Mouse (Mus musculus) embryo, embryonic 10 days (tissue): ENCODE measurements around the gene Bbs4.
"Not testable (repeated sequence)": the region's sequence is repeated elsewhere in the genome, so short reads cannot be mapped to it uniquely, and the experiment has no call there.

Source experiments
- DNase-seq: peaks from one replicate; pipeline ENCODE4 v3.0.0-alpha.2; 2015; ENCODE audit warnings: low spot score

Bbs4 gene

DNA sequence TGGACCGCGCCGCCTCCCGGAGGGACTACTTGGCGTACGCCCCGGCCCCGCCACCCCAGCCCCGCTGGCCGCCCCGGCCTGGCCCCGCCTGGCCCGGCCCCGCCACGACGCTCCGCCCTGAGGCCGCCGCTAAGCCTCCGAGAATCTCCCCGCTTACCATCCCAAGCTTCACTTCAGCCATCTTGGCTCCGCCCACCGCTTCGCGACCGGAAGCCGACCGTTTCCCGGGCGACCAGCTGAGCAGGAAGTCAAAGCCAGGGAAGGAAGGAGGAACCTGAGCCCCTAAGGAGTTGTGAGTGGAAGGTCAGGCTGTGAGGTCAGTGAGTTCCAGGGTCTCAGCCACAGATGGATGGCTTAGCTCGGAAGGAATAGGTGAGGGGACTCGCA, at the start of gene Bbs4:
Gene Bbs4, minus strand, starts transcription at position 256 of the 387 bp plus-strand sequence.
- DNase-seq, result peak; percentile 97

DNA sequence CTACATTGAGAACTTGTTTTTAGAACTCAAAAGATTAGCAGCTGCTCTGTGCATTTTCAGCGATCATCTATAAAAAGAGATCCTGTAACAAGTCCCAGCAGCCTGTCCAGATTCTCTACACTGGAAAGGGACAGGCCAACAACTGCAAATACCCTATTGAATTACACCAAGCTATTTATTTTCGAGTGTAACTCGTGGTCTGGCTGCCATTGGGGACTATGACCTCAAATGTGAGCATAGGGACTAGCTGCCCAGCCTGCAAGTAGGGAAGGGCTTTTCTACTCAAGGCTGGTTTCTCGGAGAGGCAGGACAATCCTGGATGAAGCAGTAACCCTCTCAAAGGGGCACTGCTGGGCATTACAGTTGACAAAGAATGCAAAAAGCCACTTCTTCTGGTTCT, 35.8 kb upstream of the Bbs4 start:
- no peak for DNase-seq

DNA sequence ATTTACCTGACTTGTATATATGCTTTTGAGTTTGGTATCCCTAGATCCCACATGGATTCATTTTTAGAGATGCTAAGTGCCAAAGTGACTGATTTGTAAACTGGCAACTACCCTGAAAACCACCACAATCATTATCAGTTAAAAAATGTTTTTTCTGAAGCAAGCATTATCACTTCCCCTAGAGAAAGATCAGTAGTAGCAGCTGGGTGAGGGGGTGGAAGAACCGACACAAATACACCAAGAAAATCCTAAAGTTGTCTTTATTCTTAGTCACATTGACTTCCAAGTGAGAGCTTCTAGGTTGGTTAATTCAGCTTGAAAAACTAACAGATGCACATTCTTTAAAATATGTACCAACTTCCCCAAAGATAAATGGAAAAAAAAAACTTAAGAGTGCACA, 35.0 kb upstream of the Bbs4 start:
- no peak for DNase-seq

DNA sequence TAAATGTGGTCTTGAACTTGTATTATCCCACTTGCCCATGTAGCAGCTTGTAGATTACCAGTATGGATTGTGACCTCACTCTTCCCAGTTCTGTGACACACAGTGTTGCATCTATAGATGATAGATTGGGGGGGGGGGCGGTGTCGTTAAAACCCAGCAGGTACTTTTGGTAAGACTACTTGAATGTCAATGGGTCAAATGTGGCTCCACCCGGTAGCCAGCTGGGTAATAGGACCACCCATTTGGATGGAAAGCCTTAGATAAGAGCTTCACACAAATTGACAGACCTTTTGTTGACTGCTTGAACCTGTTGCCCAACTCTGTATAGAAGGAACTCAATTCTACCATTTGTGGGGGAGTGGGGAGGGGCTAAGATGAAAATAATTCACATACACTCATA, 34.2 kb upstream of the Bbs4 start:
- DNase-seq, result no peak

DNA sequence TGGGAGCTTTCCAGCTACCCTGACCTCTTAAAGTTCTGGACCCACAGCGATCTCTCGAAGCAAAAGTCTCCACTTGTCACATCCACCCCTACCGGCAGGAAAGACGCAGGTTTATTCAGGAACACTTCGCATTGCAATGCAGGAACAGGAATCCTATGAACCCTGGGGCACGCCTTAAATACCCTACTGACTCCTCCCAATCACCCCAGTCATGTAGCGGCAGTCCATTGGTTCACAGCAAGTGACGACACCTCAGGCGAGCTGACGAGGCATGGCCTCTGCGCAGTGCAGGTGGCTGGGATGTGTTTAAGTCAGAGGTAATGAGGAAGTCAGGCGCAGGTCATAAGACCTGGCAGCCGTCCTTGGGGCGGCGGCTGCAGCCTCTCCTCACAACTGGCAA, 22.3 kb upstream of the Bbs4 start:
- no peak for DNase-seq

DNA sequence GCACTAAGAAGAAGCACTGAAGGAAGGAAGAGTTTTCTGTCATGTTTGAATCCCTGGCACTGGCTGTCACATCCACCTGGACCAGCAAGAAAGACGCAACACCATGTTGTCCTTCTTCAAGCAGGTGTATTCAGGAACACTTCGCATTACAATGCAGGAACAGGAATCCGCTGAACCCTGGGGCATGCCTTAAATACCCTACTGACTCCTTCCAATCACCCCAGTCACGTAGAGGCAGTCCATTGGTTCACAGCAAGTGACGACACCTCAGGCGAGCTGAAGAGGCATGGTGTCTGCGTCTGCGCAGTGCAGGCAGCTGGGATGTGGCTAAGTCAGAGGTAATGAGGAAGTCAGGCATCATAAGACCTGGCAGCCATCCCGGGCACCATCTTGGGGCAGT, 16.3 kb upstream of the Bbs4 start:
- no peak for DNase-seq

DNA sequence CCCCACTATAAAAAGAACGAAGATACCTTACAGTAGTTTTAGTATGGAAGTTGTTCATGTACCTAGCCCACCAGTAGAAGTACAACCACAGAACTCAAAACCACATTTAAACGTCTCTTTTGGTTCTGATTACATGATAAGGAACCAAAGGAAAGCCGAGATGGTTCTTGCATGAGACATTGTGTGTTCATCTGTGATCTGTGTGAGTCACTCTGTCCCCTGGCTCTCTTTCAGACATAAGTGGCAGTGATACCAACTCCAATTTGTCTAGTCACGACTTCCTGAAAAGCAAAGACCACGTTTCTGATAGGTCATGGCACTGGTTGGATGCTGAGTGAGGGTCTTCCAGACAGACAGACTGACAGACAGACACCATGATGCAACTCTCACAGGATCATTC, 15.9 kb upstream of the Bbs4 start:
- DNase-seq, result no peak

DNA sequence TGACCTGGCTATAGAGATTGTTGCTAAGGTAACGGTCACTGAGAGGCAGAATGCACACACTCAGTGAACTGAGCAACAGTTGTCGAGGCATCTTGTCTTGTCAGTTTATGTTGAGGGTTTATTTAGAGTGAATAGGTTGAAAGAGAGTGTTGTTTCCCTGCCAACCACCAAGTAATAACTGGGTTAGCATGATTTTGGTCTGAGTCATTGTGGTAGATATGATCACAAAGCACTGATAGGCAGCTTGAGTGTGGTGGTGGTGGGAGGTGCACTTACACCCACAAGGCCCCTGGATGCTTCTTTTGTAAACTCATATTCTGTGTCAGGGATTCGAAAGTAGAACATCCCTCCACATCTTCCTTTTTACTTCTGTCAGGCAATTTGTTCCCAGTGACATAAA, 7.2 kb upstream of the Bbs4 start:
- DNase-seq, result not testable (repeated sequence)

DNA sequence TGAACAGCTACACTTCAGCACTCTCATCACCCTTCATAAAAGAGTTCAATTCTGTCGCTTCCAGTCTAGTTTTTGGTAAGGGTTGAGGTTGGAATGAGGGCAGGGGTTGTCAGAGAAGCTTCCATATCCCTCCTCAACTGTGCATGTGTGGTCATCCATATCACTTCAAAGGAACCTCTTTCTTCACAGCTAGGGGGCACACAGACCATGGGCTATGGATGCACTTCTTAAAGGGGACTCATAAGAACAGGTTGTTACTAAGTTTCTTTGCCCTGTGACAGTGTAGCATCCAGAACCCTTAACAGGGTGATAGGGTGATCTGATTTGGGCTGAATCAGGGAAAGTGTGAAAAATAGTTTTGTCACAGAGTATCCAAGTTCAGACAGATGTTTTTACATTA, 4.7 kb upstream of the Bbs4 start:
- DNase-seq, result not testable (repeated sequence)

DNA sequence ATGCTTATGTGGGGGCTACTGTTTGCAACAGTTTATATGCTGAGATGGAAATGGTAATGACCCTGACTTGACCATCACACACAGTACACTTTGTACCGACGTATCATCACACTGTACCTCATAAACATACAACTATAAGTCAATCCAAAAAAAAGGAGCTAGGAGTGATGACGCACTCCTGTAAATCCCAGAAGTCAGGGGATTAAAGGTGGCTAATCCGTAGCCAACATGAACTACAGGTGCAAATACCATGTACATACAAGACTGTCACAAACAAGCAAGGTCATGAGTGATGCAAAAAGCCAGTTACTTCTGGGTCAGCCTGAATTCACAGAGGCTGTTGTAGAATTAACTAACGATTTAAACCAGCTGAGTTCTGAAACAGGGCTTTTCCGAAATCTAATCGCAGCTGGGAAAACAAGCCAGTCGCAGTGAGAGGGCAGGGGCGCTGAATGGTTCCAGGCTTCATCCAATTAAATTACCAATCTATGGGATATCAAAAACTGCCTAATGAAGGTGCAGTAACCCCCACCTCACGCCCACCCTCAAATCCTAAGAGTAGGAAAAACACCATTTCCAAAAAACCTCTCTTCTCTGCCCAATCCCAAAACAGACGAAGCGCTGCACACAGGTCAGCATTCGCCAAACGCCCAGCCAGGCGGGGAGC, 589 bp downstream of the Bbs4 start:
- DNase-seq, result peak; percentile 4

DNA sequence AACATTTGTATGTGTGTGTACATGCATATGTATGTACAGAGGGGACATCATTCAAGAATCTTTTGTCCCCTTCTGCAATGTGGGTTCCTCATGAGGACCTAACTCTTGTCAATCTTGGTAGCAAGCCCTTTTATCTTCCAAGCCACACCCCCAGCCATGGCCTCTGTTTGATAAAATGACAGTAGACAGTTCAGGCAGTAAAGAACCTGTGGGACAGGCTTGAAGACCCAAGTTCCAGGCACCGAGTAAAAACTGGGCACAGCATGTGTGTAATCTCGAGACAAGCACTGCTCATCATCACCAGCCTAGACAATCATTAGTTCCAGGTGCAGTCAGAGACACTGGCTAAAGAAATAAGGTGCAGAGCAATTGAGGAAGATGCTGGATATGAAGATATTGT, 7.1 kb downstream of the Bbs4 start:
- DNase-seq, result no peak

DNA sequence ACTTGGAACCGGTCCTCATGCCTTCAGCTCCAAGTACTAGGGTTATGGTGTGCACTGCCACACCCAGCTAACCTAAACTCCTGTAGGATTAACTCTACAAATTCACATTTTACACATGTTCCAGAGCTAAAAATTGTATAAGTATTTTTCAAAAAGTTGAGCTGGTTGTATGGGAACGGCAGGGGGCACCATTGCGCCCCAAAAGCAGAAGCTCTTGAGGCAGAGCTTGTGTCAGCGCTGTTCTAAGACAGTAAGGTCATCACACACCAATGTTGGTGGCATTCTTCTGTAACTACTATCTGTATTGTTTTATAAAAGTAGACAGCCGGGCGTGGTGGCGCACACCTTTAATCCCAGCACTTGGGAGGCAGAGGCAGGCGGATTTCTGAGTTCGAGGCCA, 13.3 kb downstream of the Bbs4 start:
- peak; percentile 34 for DNase-seq

DNA sequence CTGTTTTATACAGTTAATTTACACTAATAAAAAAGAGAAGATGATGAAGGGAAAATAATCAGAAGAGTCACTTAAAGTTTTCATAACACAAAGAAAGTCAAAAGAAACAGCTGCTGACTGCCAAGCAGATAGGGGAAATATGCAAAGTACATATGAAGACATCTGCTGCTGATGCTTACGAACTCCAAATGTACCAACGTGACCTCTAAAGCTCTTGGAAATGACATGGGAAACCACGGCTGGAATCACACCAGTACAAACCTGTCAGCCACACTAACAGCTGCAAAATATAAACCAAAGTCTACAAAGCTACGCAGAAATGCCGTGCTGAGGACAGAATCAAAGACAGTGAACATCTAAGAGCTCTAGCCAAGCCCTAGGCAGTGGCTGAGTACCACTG, 14.2 kb downstream of the Bbs4 start:
- DNase-seq, result no peak

DNA sequence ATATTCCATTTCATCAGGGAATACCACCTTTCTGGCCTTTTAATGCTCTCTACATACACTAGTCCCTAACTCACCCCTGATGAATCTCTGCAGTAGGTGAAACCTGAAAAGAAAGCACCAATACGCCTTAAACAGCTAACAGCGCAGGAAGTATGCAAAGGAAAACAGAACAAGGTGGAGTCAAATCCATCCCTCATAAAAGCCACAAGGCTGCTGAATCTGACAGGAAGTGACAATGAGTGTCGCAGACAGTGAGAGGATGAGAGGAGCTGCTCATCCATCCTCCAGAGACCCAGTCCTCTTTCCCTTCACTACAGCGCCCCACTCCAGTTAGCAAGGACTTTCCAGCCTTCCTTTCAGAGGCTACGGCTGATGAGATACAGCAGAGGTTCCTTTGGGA, 14.9 kb downstream of the Bbs4 start:
- no peak for DNase-seq

DNA sequence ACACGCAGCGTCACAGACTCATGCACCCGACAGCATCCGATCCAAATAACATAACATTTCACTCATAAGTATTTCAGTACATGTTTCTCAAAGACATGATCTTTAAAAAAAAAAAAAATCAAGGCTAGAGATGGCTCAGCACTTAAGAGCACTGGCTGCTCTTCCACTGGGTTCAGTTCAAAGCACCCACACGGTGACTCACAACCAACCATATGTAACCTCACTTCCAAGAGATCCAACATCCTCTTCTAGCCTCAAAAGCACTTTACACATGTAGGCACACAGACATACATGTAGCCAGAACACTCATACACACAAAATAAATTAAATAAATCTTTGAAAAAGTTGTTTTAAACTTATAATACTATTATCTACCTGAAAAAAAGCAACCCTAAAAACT, 15.4 kb downstream of the Bbs4 start:
- no peak for DNase-seq

DNA sequence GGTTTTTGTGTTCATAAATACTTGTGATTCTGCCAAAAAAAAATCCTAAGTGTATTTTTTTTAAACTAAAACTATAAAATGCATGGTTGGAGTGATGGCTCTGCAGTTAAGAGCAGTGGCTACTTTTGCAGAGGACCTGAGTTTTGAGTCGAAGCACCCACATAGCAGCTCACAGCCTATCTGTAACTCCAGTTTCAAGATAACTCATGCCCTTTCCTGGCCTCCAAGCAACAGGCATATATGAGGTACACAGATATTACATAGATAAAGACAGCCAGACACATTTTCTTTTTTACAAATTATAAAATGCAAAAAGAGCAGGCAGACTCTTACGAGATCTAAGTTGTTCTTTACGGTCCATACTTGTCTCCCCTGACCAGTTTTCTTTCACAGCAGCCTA, 16.8 kb downstream of the Bbs4 start:
- no peak for DNase-seq

DNA sequence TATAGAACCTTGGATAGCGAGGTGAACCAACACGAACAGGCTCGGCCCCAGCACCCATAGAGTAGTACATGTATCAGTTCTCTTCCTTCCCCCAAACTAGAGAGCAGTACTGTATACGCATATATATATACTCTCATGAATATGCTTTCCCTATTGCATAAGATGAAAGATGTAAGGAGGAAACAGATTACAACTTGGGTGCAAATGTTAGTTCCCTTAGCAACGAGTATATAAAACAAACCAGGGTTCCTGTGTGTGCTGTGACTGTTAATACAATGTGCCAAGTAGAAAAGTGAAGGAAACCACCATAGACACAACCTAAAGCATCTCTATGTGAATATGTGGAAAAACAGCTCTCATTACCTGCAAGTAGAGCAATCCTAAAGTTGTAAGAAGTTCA, 23.3 kb downstream of the Bbs4 start:
- no peak for DNase-seq

DNA sequence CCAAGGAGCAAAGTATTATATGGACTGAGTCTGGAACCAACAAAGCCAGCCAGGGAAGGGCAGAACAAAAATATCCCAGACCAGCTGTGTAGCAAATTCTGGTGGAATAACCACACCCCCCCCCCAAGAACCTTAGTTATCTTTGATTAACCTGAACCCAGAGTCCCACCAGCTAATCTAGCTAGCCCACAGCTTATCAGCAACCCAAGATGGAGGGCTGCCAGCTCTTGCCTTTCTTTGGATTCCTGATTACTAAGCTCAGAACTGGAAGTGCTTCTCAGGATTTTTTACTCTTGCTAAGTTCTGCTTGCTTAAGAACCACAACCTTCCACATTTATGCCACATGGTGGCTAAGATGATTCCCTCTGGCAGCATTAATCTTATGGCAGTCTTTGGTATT, 29.0 kb downstream of the Bbs4 start:
- DNase-seq, result no peak

DNA sequence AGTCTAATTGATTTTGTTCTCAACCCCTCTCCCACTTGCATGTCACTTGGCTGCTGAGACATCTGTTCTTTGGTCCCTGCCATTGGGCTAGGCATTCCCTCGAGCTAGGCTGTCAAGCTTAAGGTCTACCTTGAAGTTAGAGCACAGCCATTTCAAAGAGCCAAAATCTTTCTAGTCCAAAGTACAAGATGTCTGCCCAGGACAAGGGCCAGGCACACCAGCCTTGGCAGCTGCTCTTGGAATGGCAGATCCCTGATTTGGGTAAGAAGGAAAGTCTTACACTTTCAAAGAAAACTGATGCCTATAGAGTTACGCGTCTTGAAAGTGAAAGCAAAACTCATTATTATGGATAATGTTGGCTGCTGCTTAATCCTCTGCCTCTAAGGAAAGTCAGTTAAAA, 37.1 kb downstream of the Bbs4 start:
- DNase-seq, result no peak

DNA sequence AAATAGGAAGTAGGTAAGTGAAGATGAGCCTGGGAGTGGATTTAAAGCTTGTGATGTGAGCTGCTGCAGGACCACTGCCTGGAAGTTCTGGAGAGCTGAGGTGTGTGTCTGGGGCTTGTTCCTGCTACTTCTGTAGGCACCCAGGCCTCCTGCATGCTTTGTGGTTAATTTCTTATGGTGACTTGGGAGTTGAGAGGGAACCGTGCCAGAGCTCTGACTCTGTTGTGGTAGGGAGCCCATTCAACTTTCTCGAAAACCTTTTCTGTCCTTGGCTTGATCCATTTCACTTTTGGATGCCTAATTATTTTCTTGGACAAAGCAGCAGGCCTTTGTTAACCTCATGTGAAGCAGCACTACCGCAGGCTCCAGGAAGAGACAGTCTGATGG, 42.0 kb downstream of the Bbs4 start:
- DNase-seq, result no peak

DNA sequence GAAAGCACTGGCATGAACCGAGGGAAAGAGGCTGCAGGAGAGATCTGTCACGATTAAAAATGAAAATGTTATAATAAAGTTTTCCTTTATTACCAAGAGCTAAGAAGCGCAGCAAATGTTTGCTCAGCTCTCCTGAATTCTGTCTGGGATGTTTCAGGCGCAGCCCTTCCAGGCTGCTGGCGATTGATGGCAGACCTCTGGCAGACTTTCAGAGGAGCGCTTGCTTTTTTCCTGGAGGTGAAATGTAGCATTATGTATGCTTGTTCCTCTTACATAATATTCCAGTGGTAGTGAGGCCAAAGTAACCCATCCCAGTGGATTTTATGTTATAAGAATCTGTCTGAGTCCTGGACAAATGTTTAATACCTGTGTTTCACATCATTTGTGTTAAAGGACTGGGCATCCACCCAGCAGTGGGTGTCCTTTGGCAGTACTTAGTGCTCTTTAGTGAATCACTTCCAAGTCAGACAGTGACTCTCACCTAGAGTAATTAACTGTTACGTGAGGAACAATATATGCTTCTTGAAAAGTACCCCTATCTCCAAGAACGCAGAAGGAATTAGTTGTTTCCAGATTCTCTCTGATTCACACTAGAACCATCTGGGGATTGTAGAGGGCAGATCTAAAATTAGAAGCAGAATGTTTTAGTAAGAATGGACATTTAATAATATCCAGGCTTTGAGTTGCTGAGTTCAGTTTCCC, 42.6 kb downstream of the Bbs4 start:
- DNase-seq, result no peak

DNA sequence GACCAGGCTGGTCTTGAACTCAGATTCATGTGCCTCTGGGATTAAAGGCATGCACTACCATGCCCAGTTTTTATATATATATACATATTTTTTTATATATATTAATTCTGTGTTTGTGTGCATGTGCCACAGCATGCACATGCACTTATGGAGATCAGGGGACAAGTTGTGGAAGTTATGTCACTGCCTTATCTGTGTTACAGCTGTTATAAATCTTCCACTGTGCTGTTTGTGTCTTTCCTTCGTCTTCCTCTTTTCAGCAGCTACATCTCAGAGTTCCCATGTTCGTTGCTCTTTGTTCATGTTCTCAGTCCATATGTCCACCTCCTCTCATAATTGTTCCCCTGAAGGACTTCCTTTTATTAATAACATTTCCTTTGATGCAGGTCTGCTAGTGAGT, 45.4 kb downstream of the Bbs4 start:
- no peak for DNase-seq

DNA sequence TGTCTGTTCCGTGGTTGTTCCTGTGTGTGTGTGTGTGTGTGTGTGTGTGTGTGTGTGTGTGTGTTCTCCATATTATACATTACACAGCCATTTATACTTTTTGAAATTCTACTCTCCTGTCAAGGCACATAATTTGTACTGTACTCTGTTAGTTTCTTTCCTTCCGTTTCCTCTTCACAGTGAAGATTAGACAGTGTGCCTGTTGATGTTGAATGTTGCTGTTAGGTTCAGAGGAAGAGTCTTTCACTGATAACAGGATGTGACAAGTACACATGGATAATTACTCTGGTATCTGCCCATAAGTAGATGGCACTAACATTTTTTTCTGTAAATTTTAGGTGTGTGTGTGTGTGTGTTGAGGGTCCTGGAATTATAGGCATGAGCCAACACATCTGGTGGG, 56.9 kb downstream of the Bbs4 start:
- no peak for DNase-seq

DNA sequence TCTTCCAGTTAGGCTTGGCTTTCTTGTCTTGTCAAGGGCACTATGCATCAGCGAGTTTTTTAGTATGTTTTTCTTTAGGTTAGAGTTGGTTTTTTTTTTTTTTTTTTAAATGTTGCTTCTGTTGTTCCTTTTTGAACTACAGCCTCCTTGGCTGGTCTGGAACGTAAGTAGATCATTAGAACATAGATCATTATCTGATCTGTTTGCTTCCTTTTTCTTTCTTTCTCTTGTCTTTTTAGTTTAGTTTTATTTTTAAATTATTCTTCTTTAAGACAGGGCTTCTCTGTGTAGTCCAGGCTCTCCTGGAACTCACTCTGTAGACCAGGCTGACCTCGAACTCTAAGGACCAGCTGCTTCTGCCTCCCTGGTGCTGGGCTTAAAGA, 60.8 kb downstream of the Bbs4 start:
- no peak for DNase-seq
